Mouse (Mus musculus): Measurements from ENCODE around the gene Hpcal4. TPM values are rescaled to one million over a fixed set of nuclear protein-coding genes. Genes with fewer than 3 reads are reported as not detected.
"Not testable (repeated sequence)": the region's sequence is repeated elsewhere in the genome, so short reads cannot be mapped to it uniquely, and the experiment has no call there.

The Hpcal4 gene
- polyA plus RNA-seq, 1 experiment from 2014 or later = 35.4 TPM

GRCm38 (mm10) chr4:123155840-123156239, 27.2 kb upstream of the Hpcal4 start:
- no peak overlapping the region for H3K27ac ChIP-seq (replicated peaks; ENCODE audit: low read depth, low read length)
- no peak for ATAC-seq (ENCODE audit: low FRiP score, low TSS enrichment)
- H3K4me1 ChIP-seq (ENCODE audit: control insufficient read depth, insufficient read depth, low read length) = no peaks in the 10 kb centered on the region
- no peaks in the 10 kb centered on the region for H3K9me3 ChIP-seq (ENCODE audit: control insufficient read depth, low read length)
- H3K4me2 ChIP-seq (ENCODE audit: low read length) = no peak overlapping the region
- no peak overlapping the region for H3K9ac ChIP-seq (replicated peaks; ENCODE audit: low read length)
- H3K4me3 ChIP-seq (replicated peaks; ENCODE audit: low read depth, low read length) = no peak overlapping the region
- 0 out of 2 replicates have a peak, but pooled peaks cover 5% of the 10 kb centered on the region for H3K27me3 ChIP-seq (ENCODE audit: control insufficient read depth, insufficient read depth, low read length)
- no peaks in the 10 kb centered on the region for H3K36me3 ChIP-seq (ENCODE audit: control insufficient read depth, insufficient read depth, low read length)
- no peak for DNase-seq

DNA sequence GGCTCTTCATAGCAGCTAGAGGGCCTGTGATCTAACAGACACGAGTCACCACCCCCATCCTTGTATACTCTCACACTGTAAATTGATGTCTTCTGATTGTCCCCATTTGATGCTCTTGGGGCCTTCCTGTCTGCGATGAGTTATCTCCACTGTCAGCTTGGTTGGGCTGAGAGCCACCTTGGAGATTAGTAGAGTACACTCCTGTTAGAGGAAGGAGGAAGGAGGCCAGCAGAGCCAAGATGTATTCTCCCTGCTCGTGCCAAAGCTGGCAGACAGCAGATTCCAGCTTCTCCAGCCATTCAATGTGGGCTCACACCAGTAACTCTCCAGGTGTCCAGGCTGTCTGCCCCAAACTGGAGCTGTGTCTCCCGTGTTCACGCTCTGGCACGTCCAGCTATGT, 22.5 kb upstream of the Hpcal4 start:
- no peak overlapping the region for H3K4me3 ChIP-seq (replicated peaks; ENCODE audit: low read depth, low read length)
- no peak overlapping the region for H3K4me2 ChIP-seq (ENCODE audit: low read length)
- 88% methylated on average over 6 of the region's 6 CpGs for WGBS
- no peak overlapping the region for H3K27ac ChIP-seq (replicated peaks; ENCODE audit: low read depth, low read length)
- H3K36me3 ChIP-seq (ENCODE audit: control insufficient read depth, insufficient read depth, low read length) = no peaks in the 10 kb centered on the region
- peaks cover 14% of the 10 kb centered on the region for H3K4me1 ChIP-seq (ENCODE audit: control insufficient read depth, insufficient read depth, low read length)
- no peak overlapping the region for H3K9ac ChIP-seq (replicated peaks; ENCODE audit: low read length)
- ATAC-seq (ENCODE audit: low FRiP score, low TSS enrichment) = no peak
- no peaks in the 10 kb centered on the region for H3K9me3 ChIP-seq (ENCODE audit: control insufficient read depth, low read length)
- H3K27me3 ChIP-seq (ENCODE audit: control insufficient read depth, insufficient read depth, low read length) = no peaks in the 10 kb centered on the region
- DNase-seq = no peak

DNA sequence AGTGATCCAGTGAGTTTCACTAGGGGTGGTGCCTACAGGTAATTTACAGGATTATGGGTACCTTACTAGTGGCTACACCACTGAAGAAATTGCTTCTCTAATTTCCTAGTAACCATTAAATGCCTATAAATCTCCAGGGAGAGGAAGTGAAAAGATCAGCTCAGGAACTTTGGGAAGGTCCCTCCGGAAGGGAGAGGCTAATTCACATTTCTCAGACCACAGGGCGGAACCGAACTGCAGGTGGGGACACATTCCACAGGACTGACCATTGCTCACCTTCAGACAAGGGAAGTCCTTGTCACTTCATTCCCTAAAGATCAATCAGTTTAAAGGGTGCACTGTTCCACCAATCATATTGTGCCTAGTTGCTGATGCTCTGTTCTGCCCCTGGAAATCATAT, 21.8 kb upstream of the Hpcal4 start:
- not testable (repeated sequence) for H3K9me3 ChIP-seq (ENCODE audit: control insufficient read depth, low read length); H3K4me3 ChIP-seq (replicated peaks; ENCODE audit: low read depth, low read length); H3K36me3 ChIP-seq (ENCODE audit: control insufficient read depth, insufficient read depth, low read length); ATAC-seq (ENCODE audit: low FRiP score, low TSS enrichment); DNase-seq; H3K27ac ChIP-seq (replicated peaks; ENCODE audit: low read depth, low read length); H3K4me2 ChIP-seq (ENCODE audit: low read length); H3K27me3 ChIP-seq (ENCODE audit: control insufficient read depth, insufficient read depth, low read length); H3K9ac ChIP-seq (replicated peaks; ENCODE audit: low read length)
- 90% methylated on average over 3 of the region's 3 CpGs for WGBS
- H3K4me1 ChIP-seq (ENCODE audit: control insufficient read depth, insufficient read depth, low read length) = peaks cover 14% of the 10 kb centered on the region

DNA sequence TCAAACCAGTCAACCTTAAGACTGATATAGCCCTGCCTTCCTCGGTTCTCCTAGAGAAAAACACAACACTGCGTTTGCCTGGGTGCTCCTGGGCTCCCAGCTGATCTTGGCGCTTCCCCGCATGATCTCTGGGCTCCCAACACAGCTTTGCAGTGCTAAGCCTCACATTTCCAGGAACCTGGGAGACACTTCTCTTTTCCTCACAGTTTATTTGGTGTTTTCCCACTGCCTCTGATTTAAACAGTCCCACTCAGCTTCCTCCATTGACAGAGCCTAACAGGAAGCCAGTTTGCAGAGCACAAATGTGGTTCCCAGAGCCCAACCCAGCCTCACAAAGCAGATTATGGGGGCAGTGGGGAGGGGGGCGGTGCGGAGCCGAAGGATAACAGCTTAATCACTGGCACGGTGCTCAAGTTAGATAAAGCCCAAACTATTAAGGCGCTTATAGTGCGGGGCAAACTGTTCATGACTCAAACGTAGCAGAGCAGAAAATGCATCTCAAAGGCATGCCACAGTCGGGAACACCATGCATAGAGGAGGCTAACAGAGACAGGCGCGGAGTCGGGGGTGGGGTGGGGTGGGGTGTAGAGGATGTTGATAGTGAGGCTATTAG, 20.6 kb upstream of the Hpcal4 start:
- H3K27ac ChIP-seq (replicated peaks; ENCODE audit: low read depth, low read length) = peak overlapping the region; percentile 20; the same call in 1 of the 2 replicates
- H3K4me1 ChIP-seq (ENCODE audit: control insufficient read depth, insufficient read depth, low read length) = peaks cover 14% of the 10 kb centered on the region
- no peaks in the 10 kb centered on the region for H3K9me3 ChIP-seq (ENCODE audit: control insufficient read depth, low read length)
- ATAC-seq (ENCODE audit: low FRiP score, low TSS enrichment) = no peak
- no peak overlapping the region; the same call in 1 of the 2 replicates for H3K9ac ChIP-seq (replicated peaks; ENCODE audit: low read length)
- no peaks in the 10 kb centered on the region for H3K36me3 ChIP-seq (ENCODE audit: control insufficient read depth, insufficient read depth, low read length)
- no peaks in the 10 kb centered on the region for H3K27me3 ChIP-seq (ENCODE audit: control insufficient read depth, insufficient read depth, low read length)
- peak overlapping the region; percentile 45 for H3K4me2 ChIP-seq (ENCODE audit: low read length)
- WGBS = 8% methylated on average over 15 of the region's 15 CpGs
- peak; percentile 72 for DNase-seq
- no peak overlapping the region for H3K4me3 ChIP-seq (replicated peaks; ENCODE audit: low read depth, low read length)

- Histone ChIP-seq H3K27ac (replicated peaks; ENCODE audit: low read depth, low read length) (no peak overlapping the region), H3K27me3 (ENCODE audit: control insufficient read depth, insufficient read depth, low read length) (no peaks in the 10 kb centered on the region), H3K4me3 (replicated peaks; ENCODE audit: low read depth, low read length) (no peak overlapping the region), H3K9ac (replicated peaks; ENCODE audit: low read length) (no peak overlapping the region), H3K4me2 (ENCODE audit: low read length) (no peak overlapping the region), H3K36me3 (ENCODE audit: control insufficient read depth, insufficient read depth, low read length) (no peaks in the 10 kb centered on the region), H3K9me3 (ENCODE audit: control insufficient read depth, low read length) (0 out of 2 replicates have a peak, but pooled peaks cover 2% of the 10 kb centered on the region), H3K4me1 (ENCODE audit: control insufficient read depth, insufficient read depth, low read length) (peaks cover 14% of the 10 kb centered on the region)
- DNase-seq (no peak), ATAC-seq (ENCODE audit: low FRiP score, low TSS enrichment) (no peak)
- 92% methylated on average over 15 of the region's 15 CpGs for WGBS
These were observed 18.9 kb upstream of the Hpcal4 start for GRCm38 (mm10) chr4:123164157-123164556.

- no peaks in the 10 kb centered on the region for H3K36me3 ChIP-seq (ENCODE audit: control insufficient read depth, insufficient read depth, low read length)
- DNase-seq (peak; percentile 14), ATAC-seq (ENCODE audit: low FRiP score, low TSS enrichment) (no peak)
- no peaks in the 10 kb centered on the region for H3K4me1 ChIP-seq (ENCODE audit: control insufficient read depth, insufficient read depth, low read length)
- peaks cover 6% of the 10 kb centered on the region; the same call in 1 of the 2 replicates for H3K9me3 ChIP-seq (ENCODE audit: control insufficient read depth, low read length)
- no peak overlapping the region for H3K9ac ChIP-seq (replicated peaks; ENCODE audit: low read length)
- no peak overlapping the region for H3K4me2 ChIP-seq (ENCODE audit: low read length)
- H3K27me3 ChIP-seq (ENCODE audit: control insufficient read depth, insufficient read depth, low read length) = no peaks in the 10 kb centered on the region
- no peak overlapping the region for H3K27ac ChIP-seq (replicated peaks; ENCODE audit: low read depth, low read length)
- no peak overlapping the region for H3K4me3 ChIP-seq (replicated peaks; ENCODE audit: low read depth, low read length)
These were observed 11.2 kb upstream of the Hpcal4 start for GRCm38 (mm10) chr4:123171811-123172210.

DNA sequence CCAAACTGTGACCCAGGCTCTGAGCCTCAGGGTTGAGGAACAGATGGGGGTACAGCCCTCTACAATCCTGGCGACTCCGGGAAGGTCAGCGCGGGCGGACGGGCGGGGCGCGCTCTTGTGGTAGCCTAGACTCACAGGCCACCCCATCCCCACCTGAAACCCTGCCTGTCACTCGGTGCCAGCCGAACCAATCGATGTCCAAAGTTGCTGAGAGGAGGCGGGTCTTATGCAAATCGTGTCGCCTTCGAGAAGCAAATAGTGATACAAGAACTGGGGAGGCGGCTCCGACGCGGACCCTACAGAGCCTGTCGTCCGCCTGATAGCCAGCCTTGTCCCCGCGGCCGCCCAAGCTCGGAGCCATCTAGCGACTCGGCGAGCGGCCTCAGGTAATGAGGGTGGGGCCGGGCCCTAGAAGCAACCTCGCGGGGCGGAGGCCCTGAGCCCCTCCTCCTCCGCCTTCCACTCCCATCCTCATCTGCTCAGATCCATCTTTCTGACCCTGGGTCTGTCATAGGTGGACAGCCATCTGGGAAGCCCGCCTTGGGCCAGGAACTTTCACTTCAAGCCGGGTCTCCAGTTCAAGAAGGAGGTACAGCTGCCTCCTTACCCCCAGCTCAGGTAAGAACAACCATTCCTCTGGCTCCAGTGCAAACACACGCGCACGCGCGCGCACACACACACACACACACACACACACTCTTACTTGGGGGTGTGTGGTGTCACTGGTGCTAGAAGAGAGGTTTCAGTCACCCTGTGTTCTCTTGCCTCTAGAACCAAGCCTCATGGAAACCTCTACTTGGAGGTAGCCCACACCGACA, 421 bp downstream of the Hpcal4 start:
- Histone ChIP-seq H3K9me3 (ENCODE audit: control insufficient read depth, low read length) (no peaks in the 10 kb centered on the region), H3K9ac (replicated peaks; ENCODE audit: low read length) (peak overlapping the region; percentile 57), H3K27ac (replicated peaks; ENCODE audit: low read depth, low read length) (peak overlapping the region; percentile 66), H3K27me3 (ENCODE audit: control insufficient read depth, insufficient read depth, low read length) (peaks cover 22% of the 10 kb centered on the region), H3K4me1 (ENCODE audit: control insufficient read depth, insufficient read depth, low read length) (peaks cover 15% of the 10 kb centered on the region), H3K4me2 (ENCODE audit: low read length) (peak overlapping the region; percentile 76), H3K4me3 (replicated peaks; ENCODE audit: low read depth, low read length) (peak overlapping the region; percentile 51), H3K36me3 (ENCODE audit: control insufficient read depth, insufficient read depth, low read length) (no peaks in the 10 kb centered on the region)
- DNase-seq = peak; percentile 92
- 9% methylated on average over 44 of the region's 44 CpGs for WGBS
- ATAC-seq (ENCODE audit: low FRiP score, low TSS enrichment) = peak; percentile 91

GRCm38 (mm10) chr4:123184816-123185215, 1.8 kb downstream of the Hpcal4 start:
- Histone ChIP-seq H3K27me3 (ENCODE audit: control insufficient read depth, insufficient read depth, low read length) (peaks cover 22% of the 10 kb centered on the region), H3K27ac (replicated peaks; ENCODE audit: low read depth, low read length) (peak overlapping the region; percentile 43; the same call in 1 of the 2 replicates), H3K4me2 (ENCODE audit: low read length) (peak overlapping the region; percentile 76), H3K4me1 (ENCODE audit: control insufficient read depth, insufficient read depth, low read length) (peaks cover 15% of the 10 kb centered on the region), H3K9me3 (ENCODE audit: control insufficient read depth, low read length) (no peaks in the 10 kb centered on the region), H3K36me3 (ENCODE audit: control insufficient read depth, insufficient read depth, low read length) (no peaks in the 10 kb centered on the region), H3K4me3 (replicated peaks; ENCODE audit: low read depth, low read length) (no peak overlapping the region), H3K9ac (replicated peaks; ENCODE audit: low read length) (no peak overlapping the region)
- DNase-seq (peak; percentile 76), ATAC-seq (ENCODE audit: low FRiP score, low TSS enrichment) (no peak)
- WGBS = 29% methylated on average over 3 of the region's 3 CpGs
